Mouse (Mus musculus) midbrain, embryonic 10.5 days (tissue): ENCODE measurements around the gene Ppp2r3a. TPM values are rescaled to one million over a fixed set of nuclear protein-coding genes. Genes with fewer than 3 reads are reported as not detected.

Experiments
- DNase-seq: peaks from one replicate; pipeline ENCODE4 v3.0.0-alpha.2; 2017; ENCODE audit warnings: low spot score
- H3K27ac ChIP-seq: fragments of 300-500 bp; sonication (generic); replicated peaks from 2 replicates; pipeline ENCODE4 v1.5.1; 2016; ENCODE audit warnings: mild to moderate bottlenecking
- H3K27me3 ChIP-seq: fragments of 300-500 bp; sonication (generic); 2 replicates; pipeline ENCODE4 v1.6.1; 2016; ENCODE audit warnings: low read depth, mild to moderate bottlenecking; ENCODE audit not compliant: poor library complexity, severe bottlenecking
- H3K36me3 ChIP-seq: fragments of 300-500 bp; sonication (generic); 2 replicates; pipeline ENCODE4 v1.6.1; 2016; ENCODE audit warnings: mild to moderate bottlenecking, moderate library complexity
- H3K4me1 ChIP-seq: fragments of 300-500 bp; sonication (generic); 2 replicates; pipeline ENCODE4 v1.6.1; 2016
- H3K4me3 ChIP-seq: fragments of 300-500 bp; sonication (generic); 2 replicates; pipeline ENCODE4 v1.5.1; 2016; ENCODE audit warnings: mild to moderate bottlenecking, moderate library complexity
- H3K9me3 ChIP-seq: fragments of 300-500 bp; sonication (generic); replicated peaks from 2 replicates; pipeline ENCODE4 v1.6.1; 2016; ENCODE audit warnings: mild to moderate bottlenecking
- WGBS: fragments of 180-500 bp; shearing (Covaris S2); methylation state at CpG from one replicate; pipeline ENCODE4 v1.1.7; 2016; 5-methylcytosine and 5-hydroxymethylcytosine counted together
- polyA plus RNA-seq: library from polyadenylated mRNA; unstranded; fragments of >200 nt; fragmentation: Nextera tagmentation; extraction: Ambion mirVana; gene quantifications from 2 replicates; pipeline ENCODE4 v1.2.1, GENCODE M21; 2016

The Ppp2r3a gene
- polyA plus RNA-seq, 1 experiment from 2014 or later, result 8.0 TPM

DNA sequence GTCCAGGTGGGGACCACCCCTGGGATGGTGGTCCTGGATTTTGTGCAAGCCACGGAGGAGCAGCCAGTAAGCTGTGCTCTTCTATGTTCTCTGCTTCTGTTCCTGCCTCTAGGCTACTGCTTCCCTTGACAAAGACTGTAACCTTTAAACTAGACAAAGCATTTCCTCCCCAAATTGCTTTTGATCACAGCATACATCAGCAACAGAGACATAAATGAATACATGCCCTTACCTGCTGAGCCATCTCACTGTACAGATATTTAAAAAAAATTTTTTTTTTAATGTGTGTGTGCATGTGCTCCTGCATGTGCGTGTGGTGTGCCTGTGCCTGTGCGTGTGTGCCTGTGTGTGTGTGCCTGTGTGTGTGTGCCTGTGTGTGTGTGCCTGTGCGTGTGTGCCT is 194.4 kb downstream of the Ppp2r3a start:
- Histone ChIP-seq H3K9me3 (0 out of 2 replicates have a peak, but pooled peaks cover 2% of the 10 kb centered on the region), H3K27me3 (no peaks in the 10 kb centered on the region), H3K36me3 (no peaks in the 10 kb centered on the region), H3K4me1 (no peaks in the 10 kb centered on the region), H3K4me3 (no peak overlapping the region), H3K27ac (no peak overlapping the region)
- WGBS, result 97% methylated on average over 4 of the region's 4 CpGs
- DNase-seq, result no peak

Other genes starting within 250 kb of the Ppp2r3a start
- gene Pccb, start 216.9 kb downstream of the Ppp2r3a start, polyA plus RNA-seq, result 14.2 and 15.7 TPM in 2 replicates
- gene Msl2, start 177.7 kb downstream of the Ppp2r3a start, polyA plus RNA-seq, result 3.8 and 3.9 TPM in 2 replicates